Mouse (Mus musculus) kidney, embryonic 14.5 days (tissue): Measurements from ENCODE around the gene Wdr5. TPM values are rescaled to one million over a fixed set of nuclear protein-coding genes. Genes with fewer than 3 reads are reported as not detected.
"Not testable (repeated sequence)": the region's sequence is repeated elsewhere in the genome, so short reads cannot be mapped to it uniquely, and the experiment has no call there.

ENCODE experiments used
- ATAC-seq: fragments of 200-750 bp; cut with Nextera tagmentation; 2 replicates; pipeline ENCODE4 v1.8.0; 2017; ENCODE audit warnings: moderate number of reproducible peaks, mild to moderate bottlenecking, moderate TSS enrichment, moderate library complexity; ENCODE audit not compliant: low FRiP score, low TSS enrichment
- H3K27ac ChIP-seq: fragments of 300-500 bp; sonication (generic); 2 replicates; pipeline ENCODE4 v1.5.1; 2014; ENCODE audit warnings: low read depth, mild to moderate bottlenecking, low read length, moderate library complexity, mixed read lengths
- H3K27me3 ChIP-seq: fragments of 300-500 bp; sonication (generic); 2 replicates; pipeline ENCODE4 v1.6.1; 2014; ENCODE audit warnings: mild to moderate bottlenecking, low read length; ENCODE audit not compliant: control insufficient read depth, insufficient read depth
- H3K36me3 ChIP-seq: fragments of 300-500 bp; sonication (generic); 2 replicates; pipeline ENCODE4 v1.6.1; 2014; ENCODE audit warnings: low read length, mixed read lengths; ENCODE audit not compliant: control insufficient read depth, insufficient read depth
- H3K4me1 ChIP-seq: fragments of 300-500 bp; sonication (generic); 2 replicates; pipeline ENCODE4 v1.6.1; 2014; ENCODE audit warnings: low read length, mixed read lengths; ENCODE audit not compliant: control insufficient read depth, insufficient read depth
- H3K4me2 ChIP-seq: fragments of 300-500 bp; sonication (generic); replicated peaks from 2 replicates; pipeline ENCODE4 v1.6.1; 2014; ENCODE audit warnings: low read depth, mild to moderate bottlenecking, low read length
- H3K4me3 ChIP-seq: fragments of 300-500 bp; sonication (generic); 2 replicates; pipeline ENCODE4 v1.5.1; 2014; ENCODE audit warnings: mild to moderate bottlenecking, low read length
- H3K9ac ChIP-seq: fragments of 300-500 bp; sonication (generic); 2 replicates; pipeline ENCODE4 v1.6.1; 2014; ENCODE audit warnings: low read depth, mild to moderate bottlenecking, low read length, moderate library complexity
- H3K9me3 ChIP-seq: fragments of 300-500 bp; sonication (generic); 2 replicates; pipeline ENCODE4 v1.6.1; 2016; ENCODE audit warnings: low read length; ENCODE audit not compliant: control insufficient read depth
- WGBS: fragments of 180-500 bp; shearing (Covaris S2); extraction: QIAGEN DNeasy Blood & Tissue Kit; methylation state at CpG from one replicate; pipeline ENCODE4 v1.1.7; 2014; 5-methylcytosine and 5-hydroxymethylcytosine counted together
- polyA plus RNA-seq: library from polyadenylated mRNA; unstranded; fragments of >200 nt; fragmentation: Nextera tagmentation; extraction: Ambion mirVana; gene quantifications from 2 replicates; pipeline ENCODE4 v1.2.1, GENCODE M21; 2014

Gene Wdr5
- polyA plus RNA-seq, 1 experiment from 2014 or later: 73.5 TPM

DNA sequence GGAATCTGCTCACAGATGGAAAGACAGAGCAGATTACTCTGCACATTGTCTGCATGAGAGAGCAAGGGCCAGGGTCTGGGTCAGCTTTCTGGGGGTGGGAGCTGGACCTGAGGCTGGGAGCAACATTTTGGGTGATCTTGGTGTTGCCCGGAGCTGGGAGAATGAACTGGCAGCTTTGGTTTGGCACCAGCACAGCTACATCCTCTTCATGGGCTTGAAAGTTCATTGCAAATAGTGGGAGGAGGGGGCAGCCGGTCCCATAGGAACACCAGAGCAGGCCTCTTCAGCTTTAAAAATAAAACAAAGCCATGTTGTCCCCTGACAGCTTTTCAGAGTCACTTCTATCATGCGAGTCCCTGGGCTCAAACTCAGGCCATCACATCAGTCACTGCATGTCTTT is 26.3 kb downstream of the Wdr5 start:
- H3K27me3 ChIP-seq: no peaks in the 10 kb centered on the region
- H3K27ac ChIP-seq: no peak overlapping the region
- no peak overlapping the region; the same call in 1 of the 2 replicates for H3K4me2 ChIP-seq
- H3K9me3 ChIP-seq: no peaks in the 10 kb centered on the region
- H3K9ac ChIP-seq: peak overlapping the region; percentile 63; the same call in 1 of the 2 replicates
- no peak overlapping the region for H3K4me3 ChIP-seq
- 74% methylated on average over 3 of the region's 3 CpGs for WGBS
- ATAC-seq: no peak
- peaks cover 12% of the 10 kb centered on the region for H3K4me1 ChIP-seq
- peaks cover 7% of the 10 kb centered on the region; the same call in 1 of the 2 replicates for H3K36me3 ChIP-seq

DNA sequence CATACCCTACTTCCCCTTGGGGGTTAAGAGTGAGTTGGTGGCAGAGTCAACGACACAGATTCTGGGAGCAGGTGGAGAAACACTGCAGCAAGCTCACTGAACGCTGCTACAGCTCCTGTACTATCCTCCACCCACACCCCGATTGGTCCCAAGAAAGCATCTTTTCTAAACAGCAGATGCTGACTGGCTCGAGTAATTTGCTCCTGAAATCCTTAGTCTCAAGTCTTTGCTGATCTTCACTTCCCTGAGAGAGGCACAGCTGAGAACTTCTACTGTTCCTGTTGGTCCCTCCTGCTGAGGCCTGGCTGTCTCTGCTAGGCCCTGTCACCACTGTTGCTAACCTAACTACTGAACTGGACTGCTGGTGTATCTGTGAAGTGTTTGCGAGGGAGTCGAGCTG is 29.7 kb downstream of the Wdr5 start:
- Histone ChIP-seq H3K27me3 (no peaks in the 10 kb centered on the region), H3K4me1 (peaks cover 9% of the 10 kb centered on the region), H3K36me3 (no peaks in the 10 kb centered on the region), H3K4me3 (no peak overlapping the region), H3K9ac (no peak overlapping the region), H3K27ac (no peak overlapping the region), H3K4me2 (no peak overlapping the region), H3K9me3 (0 out of 2 replicates have a peak, but pooled peaks cover 4% of the 10 kb centered on the region)
- WGBS: 85% methylated on average over 6 of the region's 6 CpGs
- ATAC-seq: no peak

DNA sequence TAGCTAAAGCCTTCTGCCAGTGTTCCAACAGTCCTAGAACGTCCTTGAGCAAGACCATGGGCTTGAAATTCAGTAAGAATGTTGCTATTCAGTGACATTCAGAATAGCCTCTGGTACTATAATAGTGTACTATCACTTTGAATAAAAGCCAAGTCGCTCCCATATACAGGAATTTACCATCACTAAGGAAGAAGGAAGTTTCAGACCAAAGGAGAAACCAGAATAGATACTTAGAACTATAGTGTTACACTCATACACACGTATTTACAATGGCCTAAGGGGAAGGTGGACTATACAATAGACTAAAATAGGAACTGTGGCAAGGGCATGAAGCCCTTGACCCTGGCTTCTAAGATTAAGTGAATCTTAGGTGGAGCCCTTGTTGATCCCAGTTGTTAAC is 30.6 kb downstream of the Wdr5 start:
- not testable (repeated sequence) for H3K9me3 ChIP-seq, H3K4me2 ChIP-seq, H3K36me3 ChIP-seq, ATAC-seq, H3K4me1 ChIP-seq, H3K27me3 ChIP-seq, H3K27ac ChIP-seq, H3K4me3 ChIP-seq, H3K9ac ChIP-seq
- 75% methylated on average over 3 of the region's 3 CpGs for WGBS

DNA sequence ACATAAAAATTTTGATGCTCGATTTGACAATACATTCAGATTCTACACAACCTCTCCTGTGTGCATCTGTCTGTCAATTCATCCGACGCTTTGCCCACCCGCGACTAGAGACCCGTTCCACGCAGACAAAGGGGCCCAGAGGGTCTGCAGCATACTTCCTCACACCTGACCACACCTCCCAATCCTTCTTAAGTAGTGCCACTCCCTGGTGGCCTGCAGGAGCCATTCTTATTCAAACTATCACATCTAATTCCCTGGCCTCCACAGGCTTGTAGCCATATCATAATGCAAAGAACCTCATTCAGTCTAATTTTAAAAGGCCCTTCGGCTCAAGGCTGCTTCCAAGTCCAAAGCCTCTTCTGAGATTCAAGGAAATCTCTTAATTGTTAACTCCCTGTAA is 31.1 kb downstream of the Wdr5 start:
- H3K27ac ChIP-seq, H3K9me3 ChIP-seq, H3K27me3 ChIP-seq, H3K9ac ChIP-seq, H3K4me1 ChIP-seq, ATAC-seq, H3K36me3 ChIP-seq, H3K4me2 ChIP-seq, H3K4me3 ChIP-seq: not testable (repeated sequence)
- 97% methylated on average over 8 of the region's 8 CpGs for WGBS

DNA sequence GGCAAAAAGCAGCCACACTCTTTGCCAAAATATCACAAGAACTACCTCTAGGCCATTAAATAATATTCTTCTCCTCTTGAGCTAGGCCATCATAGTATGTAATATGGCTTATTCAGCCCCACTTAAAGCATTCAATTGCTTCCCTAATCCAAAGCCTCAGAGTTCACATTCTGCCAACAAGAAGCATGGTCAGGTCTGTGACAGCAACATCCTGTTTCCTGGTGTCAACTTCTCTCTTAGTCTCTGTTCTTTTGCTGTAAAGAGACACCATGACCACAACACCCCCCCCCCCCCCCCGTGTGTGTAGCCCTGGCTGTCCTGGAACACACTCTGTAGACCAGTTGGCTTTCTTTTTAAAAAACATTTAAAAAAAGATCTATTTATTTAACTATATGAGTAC is 32.4 kb downstream of the Wdr5 start:
- H3K9me3 ChIP-seq: 0 out of 2 replicates have a peak, but pooled peaks cover 4% of the 10 kb centered on the region

GRCm38 (mm10) chr2:27547986-27548385 is 33.0 kb downstream of the Wdr5 start:
- Histone ChIP-seq H3K27me3 (no peaks in the 10 kb centered on the region), H3K4me2 (no peak overlapping the region), H3K4me3 (no peak overlapping the region), H3K9ac (no peak overlapping the region), H3K36me3 (no peaks in the 10 kb centered on the region), H3K9me3 (0 out of 2 replicates have a peak, but pooled peaks cover 4% of the 10 kb centered on the region), H3K27ac (no peak overlapping the region), H3K4me1 (no peaks in the 10 kb centered on the region)
- WGBS: 93% methylated on average over 2 of the region's 2 CpGs
- no peak for ATAC-seq

More for the DNA sequence above, 32.4 kb downstream of the Wdr5 start:
- Histone ChIP-seq H3K27ac (no peak overlapping the region), H3K4me1 (no peaks in the 10 kb centered on the region), H3K4me3 (no peak overlapping the region), H3K4me2 (no peak overlapping the region), H3K36me3 (no peaks in the 10 kb centered on the region), H3K27me3 (no peaks in the 10 kb centered on the region), H3K9ac (no peak overlapping the region)
- WGBS: 45% methylated on average over 1 of the region's 1 CpGs
- ATAC-seq: no peak

DNA sequence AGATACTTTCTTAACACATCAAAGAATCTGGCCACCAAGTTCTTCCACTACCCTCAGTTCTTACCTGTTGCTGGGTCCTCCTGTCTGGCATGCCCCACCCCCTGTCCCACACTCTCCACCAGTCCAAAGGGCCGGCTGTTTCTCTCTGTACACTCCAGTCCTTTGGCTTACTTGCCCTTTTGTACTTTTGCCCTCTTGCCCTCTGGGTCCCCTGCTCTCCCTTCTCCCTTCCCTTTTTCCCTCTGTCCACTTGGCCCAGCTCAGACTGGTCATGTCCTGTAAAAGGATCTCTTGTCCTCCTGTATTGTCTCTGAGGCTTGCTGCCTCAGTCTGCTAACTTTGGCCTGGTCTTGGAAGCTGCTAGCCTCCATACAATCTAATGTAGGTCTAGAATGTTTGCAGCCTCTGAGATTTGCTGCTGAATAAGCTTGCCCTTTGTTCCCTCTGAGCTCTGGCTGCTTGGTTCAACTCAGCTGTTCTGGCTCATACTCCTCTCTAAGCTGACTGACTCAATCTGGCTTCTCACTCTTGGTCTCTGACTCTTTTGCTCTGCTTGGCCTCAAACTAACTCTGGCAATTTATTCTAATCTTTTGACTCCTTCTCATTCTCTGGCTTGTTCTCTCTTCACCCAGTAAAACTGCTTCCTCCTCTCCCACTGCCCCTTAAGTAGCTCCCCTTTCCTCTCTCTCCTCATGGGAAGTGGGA is 33.9 kb downstream of the Wdr5 start:
- Histone ChIP-seq H3K9me3 (0 out of 2 replicates have a peak, but pooled peaks cover 4% of the 10 kb centered on the region), H3K36me3 (no peaks in the 10 kb centered on the region), H3K4me1 (no peaks in the 10 kb centered on the region), H3K27me3 (no peaks in the 10 kb centered on the region), H3K9ac (no peak overlapping the region), H3K4me3 (no peak overlapping the region), H3K4me2 (no peak overlapping the region), H3K27ac (no peak overlapping the region)
- WGBS: 71% methylated on average over 1 of the region's 1 CpGs
- ATAC-seq: no peak

GRCm38 (mm10) chr2:27552620-27553287 is 37.8 kb downstream of the Wdr5 start:
- H3K36me3 ChIP-seq: no peaks in the 10 kb centered on the region
- no peak overlapping the region for H3K27ac ChIP-seq
- no peak overlapping the region for H3K4me3 ChIP-seq
- H3K4me1 ChIP-seq: no peaks in the 10 kb centered on the region
- no peak overlapping the region for H3K4me2 ChIP-seq
- ATAC-seq: no peak; the same call in 1 of the 2 replicates
- no peaks in the 10 kb centered on the region for H3K27me3 ChIP-seq
- H3K9me3 ChIP-seq: 0 out of 2 replicates have a peak, but pooled peaks cover 4% of the 10 kb centered on the region
- WGBS: 18% methylated on average over 7 of the region's 7 CpGs
- H3K9ac ChIP-seq: no peak overlapping the region

DNA sequence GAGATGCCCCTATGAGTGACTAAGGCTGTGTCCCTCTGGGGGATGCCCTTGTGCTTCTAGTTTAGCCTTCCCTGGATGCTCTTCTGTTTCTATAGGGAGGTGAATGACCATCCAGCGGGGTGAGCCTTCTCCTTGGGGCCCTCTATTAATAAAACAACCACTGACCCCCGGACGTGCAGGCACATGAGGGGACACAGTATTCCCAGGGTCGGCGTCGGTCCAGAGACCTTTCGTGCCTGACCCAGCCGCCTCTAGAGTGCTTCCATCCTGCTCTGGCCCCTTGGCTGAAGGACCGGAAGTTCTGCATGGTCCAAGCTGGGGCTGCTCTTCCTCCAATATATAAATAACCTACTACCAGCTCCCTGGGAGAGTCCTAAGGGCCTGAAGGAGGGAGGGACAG is 39.4 kb downstream of the Wdr5 start:
- Histone ChIP-seq H3K9ac (no peak overlapping the region), H3K9me3 (no peaks in the 10 kb centered on the region), H3K4me3 (no peak overlapping the region), H3K27ac (no peak overlapping the region), H3K27me3 (no peaks in the 10 kb centered on the region), H3K4me2 (no peak overlapping the region), H3K4me1 (no peaks in the 10 kb centered on the region), H3K36me3 (no peaks in the 10 kb centered on the region)
- WGBS: 63% methylated on average over 9 of the region's 9 CpGs
- ATAC-seq: 0 out of 2 replicates have a peak, but pooled peaks have one; percentile 28
